Mouse (Mus musculus): ENCODE results near the gene Enpp7. TPM values are rescaled to one million over a fixed set of nuclear protein-coding genes. Genes with fewer than 3 reads are reported as not detected.

The Enpp7 gene
- polyA plus RNA-seq, 1 experiment from 2014 or later = not detected

GRCm38 (mm10) chr11:119035094-119035685 lies 47.2 kb downstream of the Enpp7 start:
- DNase-seq (ENCODE audit: low spot score) (peak; percentile 33), ATAC-seq (ENCODE audit: insufficient number of reproducible peaks, low FRiP score, low TSS enrichment, low read depth) (no peak)
- Histone ChIP-seq H3K36me3 (ENCODE audit: control insufficient read depth, insufficient read depth, low read length) (peaks cover 5% of the 10 kb centered on the region; the same call in 1 of the 2 replicates), H3K27ac (replicated peaks; ENCODE audit: low read depth, low read length) (no peak overlapping the region), H3K4me1 (ENCODE audit: control insufficient read depth, insufficient read depth, low read length) (peaks cover 47% of the 10 kb centered on the region), H3K9ac (ENCODE audit: low read length) (no peak overlapping the region), H3K27me3 (ENCODE audit: control insufficient read depth, insufficient read depth, low read length) (peaks cover 35% of the 10 kb centered on the region), H3K4me2 (ENCODE audit: low read depth, severe bottlenecking) (no peak overlapping the region), H3K9me3 (ENCODE audit: control insufficient read depth, low read length) (no peaks in the 10 kb centered on the region), H3K4me3 (ENCODE audit: low read depth, low read length) (no peak overlapping the region)
- WGBS = 1% methylated on average over 21 of the region's 21 CpGs

GRCm38 (mm10) chr11:119035686-119036165 lies 47.7 kb downstream of the Enpp7 start:
- H3K36me3 ChIP-seq (ENCODE audit: control insufficient read depth, insufficient read depth, low read length) = peaks cover 5% of the 10 kb centered on the region; the same call in 1 of the 2 replicates
- no peak overlapping the region for H3K4me3 ChIP-seq (ENCODE audit: low read depth, low read length)
- peaks cover 35% of the 10 kb centered on the region for H3K27me3 ChIP-seq (ENCODE audit: control insufficient read depth, insufficient read depth, low read length)
- DNase-seq (ENCODE audit: low spot score) (peak; percentile 64), ATAC-seq (ENCODE audit: insufficient number of reproducible peaks, low FRiP score, low TSS enrichment, low read depth) (no peak)
- H3K4me2 ChIP-seq (ENCODE audit: low read depth, severe bottlenecking) = no peak overlapping the region
- WGBS = 1% methylated on average over 21 of the region's 21 CpGs
- peaks cover 47% of the 10 kb centered on the region for H3K4me1 ChIP-seq (ENCODE audit: control insufficient read depth, insufficient read depth, low read length)
- H3K9me3 ChIP-seq (ENCODE audit: control insufficient read depth, low read length) = no peaks in the 10 kb centered on the region
- H3K9ac ChIP-seq (ENCODE audit: low read length) = no peak overlapping the region
- no peak overlapping the region for H3K27ac ChIP-seq (replicated peaks; ENCODE audit: low read depth, low read length)

- H3K4me2 ChIP-seq (ENCODE audit: low read depth, severe bottlenecking) = no peak overlapping the region
- ATAC-seq (ENCODE audit: insufficient number of reproducible peaks, low FRiP score, low TSS enrichment, low read depth) (no peak), DNase-seq (ENCODE audit: low spot score) (no peak)
- 1% methylated on average over 15 of the region's 15 CpGs for WGBS
- no peak overlapping the region for H3K27ac ChIP-seq (replicated peaks; ENCODE audit: low read depth, low read length)
- H3K9me3 ChIP-seq (ENCODE audit: control insufficient read depth, low read length) = no peaks in the 10 kb centered on the region
- H3K27me3 ChIP-seq (ENCODE audit: control insufficient read depth, insufficient read depth, low read length) = peaks cover 35% of the 10 kb centered on the region
- H3K9ac ChIP-seq (ENCODE audit: low read length) = no peak overlapping the region
- H3K36me3 ChIP-seq (ENCODE audit: control insufficient read depth, insufficient read depth, low read length) = peaks cover 5% of the 10 kb centered on the region; the same call in 1 of the 2 replicates
- peaks cover 50% of the 10 kb centered on the region for H3K4me1 ChIP-seq (ENCODE audit: control insufficient read depth, insufficient read depth, low read length)
- H3K4me3 ChIP-seq (ENCODE audit: low read depth, low read length) = no peak overlapping the region
Measured at GRCm38 (mm10) chr11:119036447-119036846, 48.5 kb downstream of the Enpp7 start.

- H3K27ac ChIP-seq (replicated peaks; ENCODE audit: low read depth, low read length) = no peak overlapping the region
- ATAC-seq (ENCODE audit: insufficient number of reproducible peaks, low FRiP score, low TSS enrichment, low read depth) (no peak), DNase-seq (ENCODE audit: low spot score) (peak; percentile 77)
- H3K36me3 ChIP-seq (ENCODE audit: control insufficient read depth, insufficient read depth, low read length) = peaks cover 5% of the 10 kb centered on the region; the same call in 1 of the 2 replicates
- H3K9ac ChIP-seq (ENCODE audit: low read length) = peak overlapping the region; percentile 55
- WGBS = under 1% methylated on average over 57 of the region's 57 CpGs
- H3K4me3 ChIP-seq (ENCODE audit: low read depth, low read length) = peak overlapping the region; percentile 40
- H3K4me1 ChIP-seq (ENCODE audit: control insufficient read depth, insufficient read depth, low read length) = peaks cover 57% of the 10 kb centered on the region
- peak overlapping the region; percentile 90 for H3K4me2 ChIP-seq (ENCODE audit: low read depth, severe bottlenecking)
- no peaks in the 10 kb centered on the region for H3K9me3 ChIP-seq (ENCODE audit: control insufficient read depth, low read length)
- peaks cover 38% of the 10 kb centered on the region for H3K27me3 ChIP-seq (ENCODE audit: control insufficient read depth, insufficient read depth, low read length)
Measured at GRCm38 (mm10) chr11:119036934-119037779, 49.2 kb downstream of the Enpp7 start.

GRCm38 (mm10) chr11:119037780-119038401 lies 49.9 kb downstream of the Enpp7 start:
- peak; percentile 52 for DNase-seq (ENCODE audit: low spot score)
- peaks cover 61% of the 10 kb centered on the region for H3K4me1 ChIP-seq (ENCODE audit: control insufficient read depth, insufficient read depth, low read length)
- no peak for ATAC-seq (ENCODE audit: insufficient number of reproducible peaks, low FRiP score, low TSS enrichment, low read depth)

GRCm38 (mm10) chr11:119038744-119039484 lies 50.9 kb downstream of the Enpp7 start:
- Histone ChIP-seq H3K4me1 (ENCODE audit: control insufficient read depth, insufficient read depth, low read length) (peaks cover 69% of the 10 kb centered on the region), H3K9ac (ENCODE audit: low read length) (peak overlapping the region; percentile 22; the same call in 1 of the 2 replicates), H3K27ac (replicated peaks; ENCODE audit: low read depth, low read length) (no peak overlapping the region), H3K4me3 (ENCODE audit: low read depth, low read length) (no peak overlapping the region; the same call in 1 of the 2 replicates), H3K27me3 (ENCODE audit: control insufficient read depth, insufficient read depth, low read length) (peaks cover 41% of the 10 kb centered on the region), H3K4me2 (ENCODE audit: low read depth, severe bottlenecking) (peak overlapping the region; percentile 64), H3K36me3 (ENCODE audit: control insufficient read depth, insufficient read depth, low read length) (peaks cover 5% of the 10 kb centered on the region; the same call in 1 of the 2 replicates), H3K9me3 (ENCODE audit: control insufficient read depth, low read length) (no peaks in the 10 kb centered on the region)
- ATAC-seq (ENCODE audit: insufficient number of reproducible peaks, low FRiP score, low TSS enrichment, low read depth) (no peak), DNase-seq (ENCODE audit: low spot score) (no peak)
- WGBS = 18% methylated on average over 22 of the region's 22 CpGs

More at GRCm38 (mm10) chr11:119037780-119038401, 49.9 kb downstream of the Enpp7 start:
- Histone ChIP-seq H3K36me3 (ENCODE audit: control insufficient read depth, insufficient read depth, low read length) (peaks cover 5% of the 10 kb centered on the region; the same call in 1 of the 2 replicates), H3K27me3 (ENCODE audit: control insufficient read depth, insufficient read depth, low read length) (peaks cover 38% of the 10 kb centered on the region), H3K4me2 (ENCODE audit: low read depth, severe bottlenecking) (peak overlapping the region; percentile 90), H3K4me3 (ENCODE audit: low read depth, low read length) (peak overlapping the region; percentile 40), H3K27ac (replicated peaks; ENCODE audit: low read depth, low read length) (no peak overlapping the region), H3K9me3 (ENCODE audit: control insufficient read depth, low read length) (no peaks in the 10 kb centered on the region), H3K9ac (ENCODE audit: low read length) (peak overlapping the region; percentile 55)
- WGBS = under 1% methylated on average over 18 of the region's 18 CpGs

- peaks cover 37% of the 10 kb centered on the region for H3K27me3 ChIP-seq (ENCODE audit: control insufficient read depth, insufficient read depth, low read length)
- WGBS = 2% methylated on average over 21 of the region's 21 CpGs
- ATAC-seq (ENCODE audit: insufficient number of reproducible peaks, low FRiP score, low TSS enrichment, low read depth) (no peak), DNase-seq (ENCODE audit: low spot score) (peak; percentile 40)
- H3K9me3 ChIP-seq (ENCODE audit: control insufficient read depth, low read length) = no peaks in the 10 kb centered on the region
- H3K9ac ChIP-seq (ENCODE audit: low read length) = peak overlapping the region; percentile 86
- peak overlapping the region; percentile 64 for H3K4me2 ChIP-seq (ENCODE audit: low read depth, severe bottlenecking)
- H3K4me1 ChIP-seq (ENCODE audit: control insufficient read depth, insufficient read depth, low read length) = peaks cover 67% of the 10 kb centered on the region
- peak overlapping the region; percentile 75 for H3K4me3 ChIP-seq (ENCODE audit: low read depth, low read length)
- no peak overlapping the region for H3K27ac ChIP-seq (replicated peaks; ENCODE audit: low read depth, low read length)
- peaks cover 5% of the 10 kb centered on the region; the same call in 1 of the 2 replicates for H3K36me3 ChIP-seq (ENCODE audit: control insufficient read depth, insufficient read depth, low read length)
Measured at GRCm38 (mm10) chr11:119039732-119040512, 51.9 kb downstream of the Enpp7 start.
